Mouse (Mus musculus): Measurements from ENCODE around the gene Cplx3. TPM values are rescaled to one million over a fixed set of nuclear protein-coding genes. Genes with fewer than 3 reads are reported as not detected.

Gene Cplx3
- total RNA-seq, 2 experiments from 2014 or later = not detected

GRCm38 (mm10) chr9:57601353-57601706, 4.8 kb downstream of the Cplx3 start:
- no peak for DNase-seq

GRCm38 (mm10) chr9:57600620-57601352, 5.3 kb downstream of the Cplx3 start:
- DNase-seq = no peak

GRCm38 (mm10) chr9:57598851-57599563, 7.1 kb downstream of the Cplx3 start:
- DNase-seq = no peak

- no peak for DNase-seq
Measured at GRCm38 (mm10) chr9:57597929-57598382, 8.1 kb downstream of the Cplx3 start.

GRCm38 (mm10) chr9:57597265-57597664, 8.8 kb downstream of the Cplx3 start:
- DNase-seq = no peak

- no peak for DNase-seq
Measured at GRCm38 (mm10) chr9:57594174-57594509, 11.9 kb downstream of the Cplx3 start.

GRCm38 (mm10) chr9:57593454-57594173, 12.5 kb downstream of the Cplx3 start:
- DNase-seq = no peak

- no peak for DNase-seq
Measured at GRCm38 (mm10) chr9:57590726-57591125, 15.4 kb downstream of the Cplx3 start.

GRCm38 (mm10) chr9:57589224-57590126, 16.6 kb downstream of the Cplx3 start, which contains the start of gene Ulk3:
TSS of gene Ulk3 (plus strand) at chr9:57589452.
- DNase-seq = peak; percentile 85 to 90

GRCm38 (mm10) chr9:57584991-57585390, 21.1 kb downstream of the Cplx3 start:
- DNase-seq = no peak

GRCm38 (mm10) chr9:57577144-57577849, 28.8 kb downstream of the Cplx3 start:
- no peak for DNase-seq

- DNase-seq = no peak
Measured at GRCm38 (mm10) chr9:57575577-57575976, 30.5 kb downstream of the Cplx3 start.

- DNase-seq = no peak
Measured at GRCm38 (mm10) chr9:57574397-57574796, 31.7 kb downstream of the Cplx3 start.

- DNase-seq = no peak
Measured at GRCm38 (mm10) chr9:57568500-57568899, 37.6 kb downstream of the Cplx3 start.

- DNase-seq = no peak
Measured at GRCm38 (mm10) chr9:57566846-57567245, 39.2 kb downstream of the Cplx3 start.

- peak; percentile 64 to 70 for DNase-seq
Measured at GRCm38 (mm10) chr9:57565741-57566221, 40.3 kb downstream of the Cplx3 start.

GRCm38 (mm10) chr9:57564609-57565008, 41.5 kb downstream of the Cplx3 start:
- no peak for DNase-seq

- peak; percentile 72 to 81 for DNase-seq
Measured at GRCm38 (mm10) chr9:57562896-57563372, 43.1 kb downstream of the Cplx3 start.

- DNase-seq = peak in 1 of 2 experiments; percentile 49
Measured at GRCm38 (mm10) chr9:57561711-57562099, 44.4 kb downstream of the Cplx3 start.

GRCm38 (mm10) chr9:57560861-57561710, 45.0 kb downstream of the Cplx3 start, which contains the start of gene Scamp2:
TSS of gene Scamp2 (plus strand) at chr9:57560943.
- DNase-seq = peak; percentile 96 to 97

Data from heart, adult 18-20 months (tissue).